Mouse (Mus musculus) c-Kit-negative CD71-positive TER-119-positive erythroid progenitor cells, embryonic 14.5 days (primary cell): ENCODE data around the gene Olfr777.
"Not testable (repeated sequence)": the region's sequence is repeated elsewhere in the genome, so short reads cannot be mapped to it uniquely, and the experiment has no call there.

Experiments
- DNase-seq: peaks from one replicate; pipeline ENCODE4 v3.0.0-alpha.2; 2013; ENCODE audit warnings: low read depth, low spot score

The Olfr777 gene

GRCm38 (mm10) chr10:129271081-129271535 is at the start of gene Olfr777:
TSS of gene Olfr777 (minus strand) at chr10:129271485.
- DNase-seq, result no peak

- DNase-seq, result no peak
Observed at GRCm38 (mm10) chr10:129317817-129318216, 46.5 kb upstream of the Olfr777 start, which contains the start of gene Olfr780. TSS of gene Olfr780 (plus strand) at chr10:129318117.

GRCm38 (mm10) chr10:129313521-129313920 is 42.2 kb upstream of the Olfr777 start:
- DNase-seq, result not testable (repeated sequence)

- not testable (repeated sequence) for DNase-seq
Observed at GRCm38 (mm10) chr10:129312973-129313372, 41.7 kb upstream of the Olfr777 start.

DNA sequence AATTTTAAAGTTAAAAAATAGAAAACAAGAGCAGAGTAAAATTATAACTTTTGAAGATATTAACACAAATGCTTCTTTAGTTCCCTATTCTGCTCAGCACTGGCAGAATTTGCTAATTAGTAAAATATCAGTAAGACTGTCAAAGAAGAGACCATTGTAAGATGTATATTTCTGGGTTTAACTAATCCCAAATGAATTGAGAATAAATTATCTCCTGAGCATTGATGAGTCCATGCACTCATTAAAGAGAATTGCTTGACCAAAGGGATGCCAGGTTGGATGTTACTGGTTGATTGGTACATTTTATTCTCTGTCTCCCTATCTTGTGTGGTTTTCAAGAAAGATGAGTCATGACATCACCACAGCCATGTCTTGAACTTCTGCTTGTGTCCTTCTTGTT is 12.5 kb downstream of the Olfr777 start, which contains the start of gene Olfr776:
Gene Olfr776 (plus strand): TSS at position 301 of the 400 bp plus-strand sequence.
- DNase-seq, result no peak

GRCm38 (mm10) chr10:129248112-129248511 is 23.2 kb downstream of the Olfr777 start, which contains the start of gene Olfr775:
TSS of gene Olfr775 (plus strand) at chr10:129248412.
- no peak for DNase-seq

GRCm38 (mm10) chr10:129235904-129236303 is 35.4 kb downstream of the Olfr777 start, which contains the start of gene Olfr774:
TSS of gene Olfr774 (plus strand) at chr10:129236204.
- no peak for DNase-seq

GRCm38 (mm10) chr10:129230737-129231136 is 40.5 kb downstream of the Olfr777 start:
- no peak for DNase-seq
